Mouse (Mus musculus): Measurements from ENCODE around the gene Csnk1g1. TPM values are rescaled to one million over a fixed set of nuclear protein-coding genes. Genes with fewer than 3 reads are reported as not detected.

Csnk1g1 gene
- polyA plus RNA-seq, 1 experiment from 2014 or later = 7.4 TPM

- H3K4me1 ChIP-seq = peaks cover 34% of the 10 kb centered on the region
- no peak overlapping the region for H3K4me3 ChIP-seq
- peak overlapping the region; percentile 23; the same call in 1 of the 2 replicates for H3K27ac ChIP-seq
- no peaks in the 10 kb centered on the region for H3K36me3 ChIP-seq
- H3K4me2 ChIP-seq = peak overlapping the region; percentile 4; the same call in 1 of the 2 replicates
- no peaks in the 10 kb centered on the region for H3K9me3 ChIP-seq (replicated peaks)
- 77% methylated on average over 1 of the region's 1 CpGs for WGBS (ENCODE audit: insufficient replicate concordance)
- ATAC-seq = peak; percentile 69
- no peaks in the 10 kb centered on the region for H3K27me3 ChIP-seq (replicated peaks)
- no peak overlapping the region for H3K9ac ChIP-seq
Observed at GRCm38 (mm10) chr9:65917015-65917414, 8.3 kb downstream of the Csnk1g1 start.

- no peaks in the 10 kb centered on the region for H3K36me3 ChIP-seq
- ATAC-seq = no peak
Observed at GRCm38 (mm10) chr9:65928456-65928855, 19.7 kb downstream of the Csnk1g1 start.

GRCm38 (mm10) chr9:65929826-65930225, 21.1 kb downstream of the Csnk1g1 start:
- Histone ChIP-seq H3K27me3 (replicated peaks) (no peaks in the 10 kb centered on the region), H3K4me1 (0 out of 2 replicates have a peak, but pooled peaks cover 3% of the 10 kb centered on the region), H3K9me3 (replicated peaks) (no peaks in the 10 kb centered on the region), H3K36me3 (no peaks in the 10 kb centered on the region), H3K4me2 (no peak overlapping the region), H3K27ac (no peak overlapping the region), H3K4me3 (no peak overlapping the region), H3K9ac (no peak overlapping the region)
- no peak for ATAC-seq

More at GRCm38 (mm10) chr9:65928456-65928855, 19.7 kb downstream of the Csnk1g1 start:
- Histone ChIP-seq H3K4me3 (no peak overlapping the region), H3K9me3 (replicated peaks) (no peaks in the 10 kb centered on the region), H3K9ac (no peak overlapping the region), H3K4me2 (no peak overlapping the region), H3K27ac (no peak overlapping the region), H3K27me3 (replicated peaks) (no peaks in the 10 kb centered on the region), H3K4me1 (0 out of 2 replicates have a peak, but pooled peaks cover 3% of the 10 kb centered on the region)

GRCm38 (mm10) chr9:65937566-65937965, 28.8 kb downstream of the Csnk1g1 start:
- 81% methylated on average over 2 of the region's 2 CpGs for WGBS (ENCODE audit: insufficient replicate concordance)
- Histone ChIP-seq H3K27ac (no peak overlapping the region), H3K36me3 (no peaks in the 10 kb centered on the region), H3K4me3 (no peak overlapping the region), H3K9me3 (replicated peaks) (no peaks in the 10 kb centered on the region), H3K27me3 (replicated peaks) (no peaks in the 10 kb centered on the region), H3K4me2 (no peak overlapping the region), H3K9ac (no peak overlapping the region), H3K4me1 (no peaks in the 10 kb centered on the region)
- ATAC-seq = no peak

GRCm38 (mm10) chr9:65951082-65951587, 42.4 kb downstream of the Csnk1g1 start:
- no peak overlapping the region for H3K9ac ChIP-seq
- H3K27me3 ChIP-seq (replicated peaks) = no peaks in the 10 kb centered on the region
- no peaks in the 10 kb centered on the region for H3K9me3 ChIP-seq (replicated peaks)
- H3K4me1 ChIP-seq = no peaks in the 10 kb centered on the region
- WGBS (ENCODE audit: insufficient replicate concordance) = 73% methylated on average over 3 of the region's 3 CpGs
- no peak for ATAC-seq
- no peak overlapping the region for H3K27ac ChIP-seq
- no peak overlapping the region for H3K4me2 ChIP-seq
- H3K4me3 ChIP-seq = no peak overlapping the region
- peaks cover 13% of the 10 kb centered on the region for H3K36me3 ChIP-seq

- WGBS (ENCODE audit: insufficient replicate concordance) = 50% methylated on average over 3 of the region's 3 CpGs
- Histone ChIP-seq H3K9me3 (replicated peaks) (no peaks in the 10 kb centered on the region), H3K4me1 (no peaks in the 10 kb centered on the region), H3K27me3 (replicated peaks) (no peaks in the 10 kb centered on the region), H3K4me2 (no peak overlapping the region), H3K9ac (no peak overlapping the region), H3K27ac (no peak overlapping the region), H3K36me3 (no peaks in the 10 kb centered on the region), H3K4me3 (no peak overlapping the region)
- no peak for ATAC-seq
Observed at GRCm38 (mm10) chr9:65970009-65970408, 61.3 kb downstream of the Csnk1g1 start.

- no peak for ATAC-seq
- no peak overlapping the region for H3K4me2 ChIP-seq
- 75% methylated on average over 2 of the region's 2 CpGs for WGBS (ENCODE audit: insufficient replicate concordance)
- H3K9ac ChIP-seq = no peak overlapping the region
- H3K27ac ChIP-seq = no peak overlapping the region
- no peaks in the 10 kb centered on the region for H3K9me3 ChIP-seq (replicated peaks)
- H3K36me3 ChIP-seq = no peaks in the 10 kb centered on the region
- no peaks in the 10 kb centered on the region for H3K4me1 ChIP-seq
- H3K4me3 ChIP-seq = no peak overlapping the region
- no peaks in the 10 kb centered on the region for H3K27me3 ChIP-seq (replicated peaks)
Observed at GRCm38 (mm10) chr9:65973206-65973605, 64.5 kb downstream of the Csnk1g1 start.

GRCm38 (mm10) chr9:65975886-65976285, 67.2 kb downstream of the Csnk1g1 start:
- no peaks in the 10 kb centered on the region for H3K27me3 ChIP-seq (replicated peaks)

GRCm38 (mm10) chr9:65982841-65983240, 74.1 kb downstream of the Csnk1g1 start:
- 30% methylated on average over 1 of the region's 1 CpGs for WGBS (ENCODE audit: insufficient replicate concordance)
- no peak overlapping the region for H3K27ac ChIP-seq
- H3K9ac ChIP-seq = no peak overlapping the region
- H3K9me3 ChIP-seq (replicated peaks) = no peaks in the 10 kb centered on the region
- peaks cover 6% of the 10 kb centered on the region; the same call in 1 of the 2 replicates for H3K36me3 ChIP-seq
- H3K27me3 ChIP-seq (replicated peaks) = no peaks in the 10 kb centered on the region
- ATAC-seq = no peak
- H3K4me3 ChIP-seq = no peak overlapping the region
- H3K4me1 ChIP-seq = no peaks in the 10 kb centered on the region
- H3K4me2 ChIP-seq = no peak overlapping the region

More at GRCm38 (mm10) chr9:65975886-65976285, 67.2 kb downstream of the Csnk1g1 start:
- ATAC-seq = no peak
- Histone ChIP-seq H3K4me2 (no peak overlapping the region), H3K4me1 (no peaks in the 10 kb centered on the region), H3K9me3 (replicated peaks) (no peaks in the 10 kb centered on the region), H3K36me3 (no peaks in the 10 kb centered on the region), H3K4me3 (no peak overlapping the region), H3K9ac (no peak overlapping the region), H3K27ac (no peak overlapping the region)

- WGBS (ENCODE audit: insufficient replicate concordance) = 84% methylated on average over 5 of the region's 5 CpGs
- H3K36me3 ChIP-seq = peaks cover 6% of the 10 kb centered on the region; the same call in 1 of the 2 replicates
- H3K27ac ChIP-seq = no peak overlapping the region
- ATAC-seq = no peak
- no peaks in the 10 kb centered on the region for H3K4me1 ChIP-seq
- no peak overlapping the region for H3K4me2 ChIP-seq
- H3K27me3 ChIP-seq (replicated peaks) = no peaks in the 10 kb centered on the region
- no peak overlapping the region for H3K4me3 ChIP-seq
- H3K9me3 ChIP-seq (replicated peaks) = no peaks in the 10 kb centered on the region
- no peak overlapping the region for H3K9ac ChIP-seq
Observed at GRCm38 (mm10) chr9:65987021-65987420, 78.3 kb downstream of the Csnk1g1 start.

- 79% methylated on average over 7 of the region's 7 CpGs for WGBS (ENCODE audit: insufficient replicate concordance)
- ATAC-seq = no peak
Observed at GRCm38 (mm10) chr9:65995603-65996376, 87.1 kb downstream of the Csnk1g1 start.

GRCm38 (mm10) chr9:65998965-65999364, 90.2 kb downstream of the Csnk1g1 start:
- WGBS (ENCODE audit: insufficient replicate concordance) = 71% methylated on average over 5 of the region's 5 CpGs
- H3K9me3 ChIP-seq (replicated peaks) = no peaks in the 10 kb centered on the region
- no peak overlapping the region for H3K27ac ChIP-seq
- H3K27me3 ChIP-seq (replicated peaks) = no peaks in the 10 kb centered on the region
- H3K4me1 ChIP-seq = no peaks in the 10 kb centered on the region
- H3K9ac ChIP-seq = no peak overlapping the region
- no peak overlapping the region for H3K4me2 ChIP-seq
- peaks cover 21% of the 10 kb centered on the region for H3K36me3 ChIP-seq
- no peak overlapping the region for H3K4me3 ChIP-seq
- no peak for ATAC-seq

More at GRCm38 (mm10) chr9:65995603-65996376, 87.1 kb downstream of the Csnk1g1 start:
- H3K9ac ChIP-seq = no peak overlapping the region
- H3K9me3 ChIP-seq (replicated peaks) = no peaks in the 10 kb centered on the region
- no peak overlapping the region for H3K4me3 ChIP-seq
- H3K27ac ChIP-seq = no peak overlapping the region
- H3K4me2 ChIP-seq = no peak overlapping the region
- H3K36me3 ChIP-seq = peaks cover 8% of the 10 kb centered on the region
- no peaks in the 10 kb centered on the region for H3K27me3 ChIP-seq (replicated peaks)
- no peaks in the 10 kb centered on the region for H3K4me1 ChIP-seq
